Mouse (Mus musculus) gastrocnemius, adult 8-10 months (tissue): ENCODE results near the gene Ube2o. TPM values are rescaled to one million over a fixed set of nuclear protein-coding genes. Genes with fewer than 3 reads are reported as not detected.
"Not testable (repeated sequence)": the region's sequence is repeated elsewhere in the genome, so short reads cannot be mapped to it uniquely, and the experiment has no call there.

ENCODE experiments used
- DNase-seq, 2 experiments: peaks; one replicate each; pipeline ENCODE4 v3.0.0; 2022; ENCODE audit warnings: low spot score in 2 of 2
- total RNA-seq, 4 experiments: library from RNA; stranded (reverse); gene quantifications; 2 replicates each; pipeline ENCODE4 v1.2.4; 2022

Ube2o gene
- total RNA-seq, 4 experiments from 2014 or later: 22.4 to 27.6 (median 22.5) TPM

GRCm38 (mm10) chr11:116615735-116616437 is 34.6 kb upstream of the Ube2o start:
- no peak for DNase-seq

DNA sequence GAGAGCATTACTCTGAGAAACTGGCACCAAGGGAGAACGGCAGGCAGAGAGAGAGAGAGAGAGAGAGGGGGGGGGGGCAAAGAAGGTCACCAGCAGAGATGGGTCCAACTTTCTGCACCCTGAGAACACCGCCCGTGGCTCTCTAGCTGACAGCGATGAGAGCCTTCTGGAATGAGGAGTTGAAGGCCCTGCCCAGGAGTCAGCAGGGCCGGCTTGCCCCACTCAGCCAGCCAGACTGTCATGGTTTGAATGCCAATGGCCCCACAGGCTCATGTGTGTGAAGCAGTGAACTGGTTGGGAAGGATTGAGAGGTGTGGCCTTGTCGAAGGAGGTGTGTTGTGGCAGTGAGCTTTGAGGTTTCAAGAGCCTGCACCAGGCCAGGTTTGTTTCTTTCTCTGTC is 32.0 kb upstream of the Ube2o start:
- DNase-seq: no peak

DNA sequence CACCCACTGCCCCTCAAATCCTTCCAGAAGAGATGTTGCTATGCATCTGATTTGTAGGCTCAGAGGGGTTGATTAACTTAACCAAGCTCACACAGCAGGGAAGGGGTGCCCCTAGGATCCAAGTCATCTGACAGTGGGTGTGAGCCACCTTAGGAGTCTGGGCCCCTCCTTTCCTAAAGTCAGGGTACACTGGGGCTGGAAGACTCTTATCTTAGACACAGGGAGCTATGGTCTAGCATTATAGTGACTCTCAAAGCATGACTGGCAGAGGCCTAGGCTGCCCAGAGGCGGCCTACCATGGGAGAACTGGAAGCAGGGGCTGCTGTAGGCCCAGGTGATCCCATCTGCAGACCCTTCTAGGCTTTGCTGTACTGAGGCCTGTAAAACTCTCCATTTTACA is 31.3 kb upstream of the Ube2o start:
- no peak for DNase-seq

- DNase-seq: no peak
Observed at GRCm38 (mm10) chr11:116611883-116612282, 30.6 kb upstream of the Ube2o start.

- DNase-seq: not testable (repeated sequence)
Observed at GRCm38 (mm10) chr11:116611168-116611567, 29.9 kb upstream of the Ube2o start.

DNA sequence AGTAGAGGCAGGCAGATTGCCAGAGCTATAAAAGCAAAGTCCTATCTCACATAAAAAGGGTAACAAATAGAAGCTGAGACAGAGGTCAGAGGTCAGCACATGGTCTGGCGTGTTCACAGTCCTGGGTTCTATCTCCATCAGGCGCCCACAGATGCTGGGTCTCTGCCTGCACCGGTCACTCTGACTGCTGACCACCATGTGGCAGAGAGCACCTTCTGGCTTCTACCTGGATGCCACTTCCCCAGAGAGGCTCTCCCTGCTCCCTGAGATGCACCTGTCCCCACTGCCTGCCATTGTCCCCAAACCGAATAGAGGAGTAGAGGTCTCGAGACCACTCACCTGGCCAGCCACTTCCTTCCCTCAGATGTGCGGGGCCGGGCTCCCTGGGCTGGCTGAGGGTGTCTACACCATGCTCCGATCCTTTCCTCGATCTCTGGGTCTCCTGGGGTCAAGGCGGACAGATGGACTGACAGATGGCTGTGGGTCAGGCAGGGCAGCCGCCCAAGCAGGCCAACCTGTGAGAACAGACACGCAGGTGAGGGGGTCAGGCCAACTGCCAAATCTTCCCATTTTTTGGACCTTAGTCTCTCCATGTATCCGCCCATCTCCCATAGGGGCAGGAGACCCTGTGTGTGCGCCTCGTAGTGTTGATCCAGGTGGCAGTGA is 28.9 kb upstream of the Ube2o start:
- no peak for DNase-seq

- no peak for DNase-seq
Observed at GRCm38 (mm10) chr11:116607717-116608116, 26.5 kb upstream of the Ube2o start.

- no peak for DNase-seq
Observed at GRCm38 (mm10) chr11:116604097-116604496, 22.9 kb upstream of the Ube2o start.

DNA sequence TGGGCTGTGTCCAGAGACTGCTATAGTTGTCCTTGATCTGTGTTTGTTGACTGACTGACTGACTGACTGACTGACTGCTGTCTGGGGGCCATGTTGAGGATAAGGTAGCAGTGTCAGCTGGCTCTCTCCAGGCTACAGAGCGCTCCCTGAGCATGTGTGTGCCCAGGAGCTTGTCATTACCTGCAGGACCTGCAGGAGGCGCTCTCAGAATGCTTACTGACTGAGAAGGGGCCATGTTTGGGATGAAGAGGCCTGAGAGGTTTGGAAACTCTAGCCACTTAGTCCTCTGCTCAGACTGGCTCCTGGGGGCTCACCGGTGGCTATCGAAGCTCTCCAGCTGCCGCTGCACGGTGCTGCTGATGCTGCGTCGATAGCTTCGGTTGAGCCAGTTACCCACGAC is 22.1 kb upstream of the Ube2o start:
- DNase-seq: no peak

- no peak for DNase-seq
Observed at GRCm38 (mm10) chr11:116602043-116602442, 20.8 kb upstream of the Ube2o start.

- DNase-seq: no peak
Observed at GRCm38 (mm10) chr11:116601166-116601565, 19.9 kb upstream of the Ube2o start.

DNA sequence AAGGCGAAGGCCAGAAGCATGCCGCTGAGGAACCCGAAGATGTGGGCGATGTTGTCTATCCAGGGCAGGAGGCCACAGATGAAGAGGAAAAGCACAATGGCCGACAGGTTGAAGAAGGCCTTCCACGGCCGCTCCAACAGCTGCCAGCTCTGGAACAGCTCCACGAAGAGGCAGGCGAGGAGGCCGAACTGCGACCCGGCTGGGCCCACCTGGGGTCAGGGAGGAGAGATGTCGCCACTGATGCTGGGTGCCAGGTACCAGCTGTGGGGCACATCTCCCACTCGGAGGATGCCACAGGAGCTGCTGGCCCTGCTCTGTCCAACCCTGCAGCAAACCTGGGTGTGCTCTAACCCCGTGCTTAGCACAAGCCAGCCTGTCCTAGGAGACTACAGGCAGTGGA is 18.0 kb upstream of the Ube2o start:
- no peak for DNase-seq

DNA sequence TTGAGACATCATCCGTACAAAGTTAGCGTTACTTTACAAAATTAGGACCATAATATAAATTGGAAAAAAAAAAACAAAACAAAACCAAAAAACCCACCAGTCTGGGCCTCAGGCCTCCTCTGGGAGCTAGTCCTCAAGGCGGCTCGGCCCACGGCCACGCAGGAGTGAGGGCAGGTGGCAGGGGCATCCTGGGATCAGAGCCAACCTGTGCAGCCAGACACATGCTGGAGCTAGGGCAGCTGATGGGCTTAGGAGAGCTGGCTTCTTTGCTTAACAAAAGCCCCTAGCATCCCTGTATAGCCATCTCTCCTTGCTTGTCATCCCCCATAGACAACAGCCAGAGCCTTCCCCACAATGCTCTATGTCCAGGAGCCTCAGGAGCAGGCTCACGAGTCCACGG is 16.9 kb upstream of the Ube2o start:
- DNase-seq: no peak

GRCm38 (mm10) chr11:116596766-116597165 is 15.5 kb upstream of the Ube2o start:
- DNase-seq: no peak

DNA sequence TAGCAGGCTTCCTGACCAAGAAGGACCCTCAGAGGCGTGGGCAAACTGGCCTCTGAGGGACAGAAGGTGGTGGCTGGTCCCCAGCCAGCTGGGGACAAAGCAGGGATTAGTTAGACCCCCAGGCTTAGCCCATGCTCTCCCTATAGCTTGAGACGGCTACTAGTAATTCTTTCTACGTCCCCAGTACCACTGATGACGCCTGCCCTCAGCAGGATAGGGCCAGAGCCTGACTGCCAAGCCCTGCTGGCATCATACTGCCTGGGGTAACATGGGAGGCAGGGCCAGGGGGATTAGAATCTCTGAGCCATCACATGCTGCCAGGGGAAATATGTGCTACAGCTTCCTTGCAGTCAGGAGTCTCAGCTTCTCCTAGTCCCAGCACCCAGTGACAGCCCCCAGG is 12.1 kb upstream of the Ube2o start:
- no peak for DNase-seq

DNA sequence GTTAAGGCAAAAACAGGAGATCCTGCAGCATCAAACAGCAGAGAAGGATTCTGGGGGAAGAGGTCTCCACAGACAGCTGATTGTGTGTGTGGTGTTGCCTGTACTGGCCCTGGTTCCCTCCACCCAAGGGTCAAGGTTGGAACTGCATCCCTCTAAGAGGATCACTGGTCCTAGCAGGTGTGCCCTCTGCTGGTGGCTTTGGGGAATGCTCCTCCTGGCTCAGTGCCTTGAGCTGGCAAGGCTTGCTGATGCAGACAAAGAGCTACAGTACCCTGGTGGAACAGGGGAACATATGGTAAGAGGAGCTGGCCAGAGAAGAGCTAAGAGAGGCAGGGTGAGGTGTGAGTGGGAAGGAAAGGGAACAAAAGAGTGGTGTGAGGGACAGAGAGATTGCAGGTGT is 11.2 kb upstream of the Ube2o start:
- peak; percentile 90 to 91 for DNase-seq

- no peak for DNase-seq
Observed at GRCm38 (mm10) chr11:116591621-116592020, 10.4 kb upstream of the Ube2o start.

GRCm38 (mm10) chr11:116589574-116589973 is 8.3 kb upstream of the Ube2o start:
- no peak for DNase-seq

GRCm38 (mm10) chr11:116589020-116589531 is 7.8 kb upstream of the Ube2o start:
- DNase-seq: no peak

DNA sequence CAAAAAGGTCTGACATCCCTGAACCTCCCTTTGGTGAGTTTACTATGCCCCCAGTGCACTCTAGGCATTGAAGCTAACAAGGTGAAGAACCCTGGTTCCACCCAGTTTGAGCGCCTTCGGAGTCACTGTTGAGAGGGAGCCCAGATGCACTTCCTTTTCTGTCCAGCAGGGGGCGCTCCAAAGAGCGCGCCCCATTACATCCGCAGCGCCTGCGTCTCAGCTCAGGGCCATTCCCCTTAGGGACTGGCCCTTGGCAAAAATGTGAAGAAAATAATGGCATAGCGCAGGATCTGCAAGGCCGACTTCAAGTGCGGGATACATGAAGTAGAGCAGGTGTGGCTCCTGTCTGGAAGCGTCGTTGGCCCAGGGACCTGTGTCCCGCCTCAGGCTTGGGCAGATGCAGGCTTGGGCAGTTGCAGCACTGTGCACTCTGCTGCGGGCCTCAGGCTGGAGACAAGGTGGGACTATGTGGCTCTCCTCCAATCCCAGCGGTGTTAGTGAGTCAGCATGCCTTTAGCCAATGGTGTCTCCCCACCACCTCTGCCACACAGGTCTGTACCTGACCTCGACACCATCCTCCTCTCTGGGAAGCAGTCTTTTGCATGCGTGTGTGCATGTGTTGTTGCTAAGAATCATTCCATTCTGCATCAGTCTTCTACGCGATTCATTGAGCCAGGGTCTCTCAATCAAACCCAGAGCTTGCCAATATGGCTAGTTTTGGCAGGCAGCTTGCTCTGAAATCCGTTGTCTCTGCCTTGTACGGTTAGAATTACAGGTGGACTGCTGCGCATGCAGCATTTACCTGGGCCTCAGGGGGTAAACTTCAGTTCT is 5.8 kb upstream of the Ube2o start:
- peak; percentile 48 to 51 for DNase-seq

- DNase-seq: no peak
Observed at GRCm38 (mm10) chr11:116586310-116586709, 5.1 kb upstream of the Ube2o start, which contains the start of gene Aanat. Gene Aanat, plus strand, starts transcription at chr11:116586432.

DNA sequence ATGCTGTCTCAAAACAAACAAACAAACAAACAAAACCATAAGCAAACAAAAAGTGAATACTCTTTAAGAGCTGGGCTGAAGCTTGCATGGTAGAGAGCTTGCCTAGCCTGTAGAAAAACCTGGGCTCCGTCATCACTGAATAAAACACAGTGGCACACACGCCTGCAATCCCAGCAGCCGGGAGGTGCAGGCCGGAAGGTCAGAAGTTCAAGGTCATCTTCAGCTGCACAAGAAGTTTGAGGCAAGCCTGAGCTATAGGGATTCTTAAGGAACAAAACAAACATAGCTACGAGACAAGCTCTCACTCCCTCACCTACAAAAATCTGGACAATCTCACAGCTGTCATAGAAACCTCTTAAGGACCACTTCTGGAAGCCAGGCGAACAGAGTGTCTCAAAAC is 4.4 kb upstream of the Ube2o start:
- DNase-seq: no peak
